Mouse (Mus musculus) ES-E14 (cell line): ENCODE measurements around the gene Furin.

ENCODE experiments used
- CHD2 ChIP-seq: IDR thresholded peaks from 2 replicates; pipeline ENCODE4 v1.6.1; 2014; ENCODE audit warnings: mild to moderate bottlenecking, low read depth, low read length, inconsistent platforms
- HCFC1 ChIP-seq: IDR thresholded peaks from 2 replicates; pipeline ENCODE4 v1.6.1; 2012; ENCODE audit warnings: low read length, inconsistent platforms, borderline replicate concordance; ENCODE audit not compliant: insufficient read depth
- MAFK ChIP-seq: IDR thresholded peaks from 2 replicates; pipeline ENCODE4 v1.6.1; 2014; ENCODE audit warnings: mild to moderate bottlenecking, low read depth, low read length, inconsistent platforms; ENCODE audit not compliant: insufficient read depth
- ZC3H11A ChIP-seq: IDR thresholded peaks from 2 replicates; pipeline ENCODE4 v1.6.1; 2012; ENCODE audit warnings: low read depth, mild to moderate bottlenecking, inconsistent platforms, low read length, borderline replicate concordance
- ZNF384 ChIP-seq: IDR thresholded peaks from 2 replicates; pipeline ENCODE4 v1.6.1; 2012; ENCODE audit warnings: low read depth, low read length, inconsistent platforms

- TF ChIP-seq ZNF384 (no peak), HCFC1 (no peak), MAFK (no peak), CHD2 (no peak), ZC3H11A (no peak)
Measured at GRCm38 (mm10) chr7:80339371-80339770, 65.9 kb downstream of the Furin start.
